Mouse (Mus musculus) kidney, adult 2 months (tissue): ENCODE results near the gene Hpn.

Experiments
- CTCF ChIP-seq: fragments of 200-500 bp; conservative IDR thresholded peaks from 2 replicates; pipeline ENCODE4 v1.5.1; 2011; ENCODE audit warnings: low read depth, mild to moderate bottlenecking, control low read depth, low read length, moderate library complexity, mixed read lengths; ENCODE audit not compliant: insufficient read depth, insufficient read length
- POLR2A ChIP-seq: fragments of 200-500 bp; IDR thresholded peaks from one replicate; pipeline ENCODE4 v1.6.1; 2011; ENCODE audit warnings: low read depth, low read length, control low read depth

DNA sequence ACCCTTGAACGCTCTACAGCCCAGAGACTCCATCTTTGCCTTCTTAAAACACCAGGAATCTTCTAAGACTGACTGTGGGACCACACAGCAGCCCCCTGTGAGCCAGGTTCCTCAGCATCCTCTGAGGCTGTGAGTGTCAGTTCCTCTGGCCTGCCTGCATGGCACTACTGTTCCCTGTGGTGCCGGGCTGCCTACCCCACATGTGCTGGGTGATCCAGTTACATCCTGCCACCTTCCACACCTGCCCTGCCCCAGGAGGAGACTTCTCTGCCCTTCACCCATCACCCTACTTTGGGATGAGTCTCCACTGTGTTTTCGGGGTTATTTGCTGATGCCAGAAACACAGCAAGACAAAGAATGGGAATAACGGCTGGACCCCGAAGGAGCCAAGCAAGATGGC is 4.5 kb upstream of the Hpn start:
- TF ChIP-seq POLR2A (no peak), CTCF (no peak)
